Mouse (Mus musculus) T-helper 1 cell (primary cell): ENCODE results near the gene Rps3.

Experiments used
- in situ Hi-C: fragments of 300-600 bp; cut with MboI, MseI; formaldehyde crosslinking; loops from one replicate; pipeline ENCODE4 v1.15.1; 2025; ENCODE audit warnings: high pct_unique_total_duplicates

The Rps3 gene

GRCm38 (mm10) chr7:99445833-99446232 lies 37.7 kb downstream of the Rps3 start:
- in situ Hi-C loops = loop anchor here (5.0 kb wide), 1 partner anchor 114 kb away; no protein-coding TSS in a partner anchor

- in situ Hi-C loops = no loop called here
Observed at GRCm38 (mm10) chr7:99444012-99444411, 39.5 kb downstream of the Rps3 start.

GRCm38 (mm10) chr7:99443164-99443563 lies 40.4 kb downstream of the Rps3 start:
- in situ Hi-C loops = no loop called here

- in situ Hi-C loops = no loop called here
Observed at GRCm38 (mm10) chr7:99441534-99442072, 41.9 kb downstream of the Rps3 start.

- in situ Hi-C loops = no loop called here
Observed at GRCm38 (mm10) chr7:99438881-99439280, 44.7 kb downstream of the Rps3 start.

GRCm38 (mm10) chr7:99436530-99436929 lies 47.0 kb downstream of the Rps3 start:
- in situ Hi-C loops = no loop called here

- in situ Hi-C loops = no loop called here
Observed at GRCm38 (mm10) chr7:99434672-99435250, 48.8 kb downstream of the Rps3 start.

GRCm38 (mm10) chr7:99432863-99433262 lies 50.7 kb downstream of the Rps3 start:
- in situ Hi-C loops = no loop called here

- in situ Hi-C loops = no loop called here
Observed at GRCm38 (mm10) chr7:99432248-99432647, 51.3 kb downstream of the Rps3 start.

GRCm38 (mm10) chr7:99430246-99430645 lies 53.3 kb downstream of the Rps3 start:
- in situ Hi-C loops = no loop called here

- in situ Hi-C loops = no loop called here
Observed at GRCm38 (mm10) chr7:99429786-99430185, 53.8 kb downstream of the Rps3 start.

- in situ Hi-C loops = no loop called here
Observed at GRCm38 (mm10) chr7:99428836-99429235, 54.7 kb downstream of the Rps3 start.

GRCm38 (mm10) chr7:99427987-99428386 lies 55.6 kb downstream of the Rps3 start:
- in situ Hi-C loops = no loop called here
